ENCODE assay signal across 35 mouse cellular contexts in genomic region chr9:85134900-85135299, GRCm38 (mm10).
"Had no signal": no experiment of that assay in that cellular context is flagged by ENCODE, and none has a peak within 500 bp of the region (broad histone marks: within the 10 kb centered on the region; RNA-seq: fewer than 3 reads in every experiment).

No protein-coding gene starts in this region.

- H3K4me1 ChIP-seq: hindbrain, embryonic 10.5 days; hindbrain, embryonic 12.5 days; hindbrain, embryonic 13.5 days; hindbrain, embryonic 15.5 days; intestine, embryonic 15.5 days; kidney, embryonic 15.5 days had no signal

- H3K36me3 ChIP-seq: heart, embryonic 10.5 days; heart, embryonic 12.5 days; heart, embryonic 13.5 days; heart, embryonic 15.5 days; hindbrain, embryonic 10.5 days; hindbrain, embryonic 12.5 days; hindbrain, embryonic 13.5 days; hindbrain, embryonic 15.5 days; intestine, embryonic 15.5 days; kidney, embryonic 15.5 days had no signal

- ATAC-seq: hindbrain, embryonic 16.5 days; hindbrain, postnatal 0 days; inflammation-experienced regulatory T-cells, adult 6 months; intestine, embryonic 15.5 days; intestine, embryonic 16.5 days; intestine, postnatal 0 days had no signal

- H3K9ac ChIP-seq: heart, embryonic 12.5 days; heart, embryonic 13.5 days; heart, embryonic 15.5 days; hindbrain, embryonic 12.5 days; hindbrain, embryonic 13.5 days; hindbrain, embryonic 14.5 days; hindbrain, embryonic 15.5 days; intestine, embryonic 15.5 days; kidney, embryonic 15.5 days had no signal

- H3K4me2 ChIP-seq: heart, embryonic 11.5 days; heart, embryonic 12.5 days; heart, embryonic 13.5 days; heart, embryonic 15.5 days; hindbrain, embryonic 12.5 days; hindbrain, embryonic 13.5 days; hindbrain, embryonic 14.5 days; hindbrain, embryonic 15.5 days; intestine, embryonic 15.5 days; kidney, embryonic 15.5 days had no signal

- H3K9me3 ChIP-seq: heart, embryonic 10.5 days; heart, embryonic 12.5 days; heart, embryonic 13.5 days; heart, embryonic 15.5 days; hindbrain, embryonic 10.5 days; hindbrain, embryonic 12.5 days; hindbrain, embryonic 13.5 days; hindbrain, embryonic 15.5 days; intestine, embryonic 15.5 days; kidney, embryonic 15.5 days had no signal

- H3K27me3 ChIP-seq: heart, embryonic 12.5 days; heart, embryonic 13.5 days; heart, embryonic 15.5 days; hindbrain, embryonic 12.5 days; hindbrain, embryonic 13.5 days; hindbrain, embryonic 15.5 days; intestine, embryonic 15.5 days; kidney, embryonic 15.5 days had no signal

- DNase-seq: heart, adult 2 months; heart, postnatal 14 days; heart, postnatal 36 days; heart, postnatal 4 days; kidney, adult 11 months; kidney, adult 18-20 months; kidney, adult 2 months; kidney, adult 8-10 months; kidney, adult 9 months; kidney, postnatal 10 days; kidney, postnatal 14 days; kidney, postnatal 25 days; kidney, postnatal 36 days; kidney, postnatal 4 days; layer of hippocampus, adult 9-11 months; layer of hippocampus, postnatal 36 days had no signal

- H3K4me3 ChIP-seq: heart, adult 2 months; heart, embryonic 10.5 days; heart, embryonic 12.5 days; heart, embryonic 13.5 days; heart, embryonic 15.5 days; hindbrain, embryonic 10.5 days; hindbrain, embryonic 12.5 days; hindbrain, embryonic 13.5 days; hindbrain, embryonic 15.5 days; intestine, embryonic 15.5 days; kidney, embryonic 15.5 days; layer of hippocampus, adult 2 months had no signal

- H3K27ac ChIP-seq: heart, adult 2 months; heart, embryonic 10.5 days; heart, embryonic 13.5 days; heart, embryonic 15.5 days; hindbrain, embryonic 10.5 days; hindbrain, embryonic 12.5 days; hindbrain, embryonic 13.5 days; hindbrain, embryonic 14.5 days; hindbrain, embryonic 15.5 days; hindbrain, postnatal 0 days; intestine, embryonic 15.5 days; kidney, embryonic 15.5 days; kidney, postnatal 0 days; layer of hippocampus, adult 2 months had no signal
